Mouse (Mus musculus) G1E (cell line): ENCODE measurements around the gene Tmprss11a. TPM values are rescaled to one million over a fixed set of nuclear protein-coding genes. Genes with fewer than 3 reads are reported as not detected.

ENCODE experiments used
- ATAC-seq: 2 replicates; pipeline ENCODE4 v1.8.0; 2016; ENCODE audit warnings: mild to moderate bottlenecking; ENCODE audit not compliant: insufficient number of reproducible peaks, poor library complexity, low FRiP score, severe bottlenecking; ENCODE audit errors: extremely low read depth
- DNase-seq: peaks from one replicate; pipeline ENCODE4 v3.0.0; 2012; ENCODE audit warnings: low spot score
- H3K27me3 ChIP-seq: 2 replicates; pipeline ENCODE4 v1.6.1; 2012; ENCODE audit warnings: mild to moderate bottlenecking, low read length, inconsistent platforms; ENCODE audit not compliant: insufficient read depth
- H3K36me3 ChIP-seq: replicated peaks from 2 replicates; pipeline ENCODE3; 2012; ENCODE audit warnings: mild to moderate bottlenecking, inconsistent platforms
- H3K4me1 ChIP-seq: 2 replicates; pipeline ENCODE4 v1.6.1; 2012; ENCODE audit warnings: low read depth, low read length, inconsistent platforms, mixed read lengths; ENCODE audit not compliant: insufficient read depth
- H3K4me3 ChIP-seq: 2 replicates; pipeline ENCODE4 v1.5.1; 2012; ENCODE audit warnings: low read depth, mild to moderate bottlenecking, inconsistent platforms, low read length, moderate library complexity, mixed read lengths
- H3K9me3 ChIP-seq: replicated peaks from 2 replicates; pipeline ENCODE4 v1.6.1; 2012; ENCODE audit warnings: inconsistent platforms
- CTCF ChIP-seq: IDR thresholded peaks from 2 replicates; pipeline ENCODE4 v1.5.1; 2012; ENCODE audit warnings: low read depth, low read length, inconsistent platforms, mixed read lengths
- GATA1 ChIP-seq: IDR thresholded peaks from 2 replicates; pipeline ENCODE4 v1.6.1; 2012; ENCODE audit warnings: borderline replicate concordance, low read length, inconsistent platforms, mixed read lengths
- GATA2 ChIP-seq: IDR thresholded peaks from 2 replicates; pipeline ENCODE4 v1.6.1; 2012; ENCODE audit warnings: low read depth, low read length, inconsistent platforms, borderline replicate concordance
- POLR2AphosphoS5 ChIP-seq: IDR thresholded peaks from 2 replicates; pipeline ENCODE4 v1.6.1; 2012; ENCODE audit warnings: low read depth, low read length, inconsistent platforms; ENCODE audit not compliant: insufficient replicate concordance
- TAL1 ChIP-seq: conservative IDR thresholded peaks from 2 replicates; pipeline ENCODE4 v1.6.1; 2012; ENCODE audit warnings: low read depth, low read length, inconsistent platforms, mixed read lengths
- polyA plus RNA-seq: library from polyadenylated mRNA; stranded (reverse); fragments of >175 nt; gene quantifications from 2 replicates; pipeline ENCODE4 v1.2.3, GENCODE M21; 2012
- total RNA-seq, 2 experiments: library from RNA; stranded (forward) in 1 of 2; stranded (reverse) in 1 of 2; fragments of 200-1000 nt in 1 of 2; fragments of >200 nt in 1 of 2; fragmentation: Nextera tagmentation in 1 of 2; gene quantifications; 2 replicates each; pipeline ENCODE4 v1.2.3; 2014 to 2017

Tmprss11a gene
- total and polyA plus RNA-seq, 3 experiments: 0.05 TPM; not detected in 2

DNA sequence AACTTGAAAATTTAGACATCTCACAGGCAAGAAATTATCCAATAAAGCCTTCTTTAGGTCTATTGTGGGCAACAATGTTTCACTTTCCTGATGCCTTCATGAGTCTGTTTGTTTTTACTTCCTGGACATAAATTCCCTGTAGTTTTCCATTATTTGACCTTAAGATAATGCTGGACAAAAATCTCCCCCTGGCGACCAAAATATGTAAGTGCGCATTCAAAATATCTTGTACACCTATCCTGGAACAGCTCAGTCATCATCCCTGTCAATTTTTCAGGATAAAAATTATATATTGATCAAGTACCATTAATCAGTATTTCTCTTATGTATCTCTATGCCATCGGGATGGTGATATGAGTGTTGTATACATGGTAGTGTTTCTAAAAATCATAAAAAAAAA lies 58.0 kb downstream of the Tmprss11a start:
- DNase-seq: no peak
- Histone ChIP-seq H3K4me1 (no peaks in the 10 kb centered on the region), H3K9me3 (no peaks in the 10 kb centered on the region), H3K36me3 (no peaks in the 10 kb centered on the region), H3K4me3 (no peak overlapping the region), H3K27me3 (no peaks in the 10 kb centered on the region)
- ATAC-seq: no peak
- TF ChIP-seq GATA1 (no peak), CTCF (no peak), TAL1 (no peak), POLR2AphosphoS5 (no peak), GATA2 (no peak)

DNA sequence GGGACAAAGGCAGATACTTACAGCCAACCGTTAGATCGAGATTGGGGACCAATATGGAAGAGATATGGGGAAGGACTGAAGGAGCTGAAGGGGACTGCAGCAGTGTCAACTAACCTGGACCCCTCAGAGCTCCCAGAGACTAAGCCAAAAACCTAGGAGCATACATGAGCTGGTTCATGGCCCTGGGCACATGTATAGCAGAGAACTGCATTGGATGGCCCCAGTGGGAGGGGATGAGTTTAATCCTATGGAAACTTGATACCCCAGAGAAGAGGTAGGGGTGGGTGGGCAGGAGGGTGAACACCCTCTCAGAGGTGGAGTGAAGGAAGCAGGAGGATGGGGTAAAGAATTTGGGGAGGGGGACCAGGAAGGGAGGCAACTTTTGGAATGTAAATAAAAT lies 60.8 kb downstream of the Tmprss11a start:
- no peak for DNase-seq
- Histone ChIP-seq H3K36me3 (no peaks in the 10 kb centered on the region), H3K4me3 (no peak overlapping the region), H3K4me1 (no peaks in the 10 kb centered on the region), H3K27me3 (no peaks in the 10 kb centered on the region), H3K9me3 (no peaks in the 10 kb centered on the region)
- no peak for TF ChIP-seq CTCF
- no peak for TF ChIP-seq TAL1
- no peak for TF ChIP-seq GATA1
- TF ChIP-seq GATA2: no peak
- TF ChIP-seq POLR2AphosphoS5: no peak
- ATAC-seq: no peak

DNA sequence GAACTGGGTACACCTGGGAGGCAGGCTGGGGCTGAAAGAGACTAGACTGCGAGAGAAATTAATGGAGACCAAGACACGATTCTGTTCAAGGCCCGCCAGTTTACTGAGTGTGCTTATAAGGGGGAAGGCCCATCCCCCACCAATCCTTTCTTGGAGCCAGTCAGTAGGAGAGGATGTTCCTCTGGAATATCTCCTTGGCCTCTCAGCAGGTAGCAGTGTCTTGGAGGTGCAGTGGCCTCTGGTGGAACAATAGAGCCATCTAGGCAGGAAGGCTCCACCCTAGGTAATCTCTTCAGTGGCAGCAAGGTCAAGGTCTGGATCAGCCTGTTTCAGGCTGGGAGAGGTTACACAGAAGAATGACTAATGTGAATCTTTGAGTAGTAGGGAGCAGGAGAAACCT lies 61.6 kb downstream of the Tmprss11a start:
- H3K4me1 ChIP-seq: no peaks in the 10 kb centered on the region
- no peaks in the 10 kb centered on the region for H3K36me3 ChIP-seq
- H3K9me3 ChIP-seq: no peaks in the 10 kb centered on the region
- DNase-seq: no peak
- H3K27me3 ChIP-seq: no peaks in the 10 kb centered on the region
- no peak for ATAC-seq
- TF ChIP-seq GATA1 (no peak), GATA2 (no peak), POLR2AphosphoS5 (no peak), TAL1 (no peak), CTCF (no peak)
- no peak overlapping the region for H3K4me3 ChIP-seq

DNA sequence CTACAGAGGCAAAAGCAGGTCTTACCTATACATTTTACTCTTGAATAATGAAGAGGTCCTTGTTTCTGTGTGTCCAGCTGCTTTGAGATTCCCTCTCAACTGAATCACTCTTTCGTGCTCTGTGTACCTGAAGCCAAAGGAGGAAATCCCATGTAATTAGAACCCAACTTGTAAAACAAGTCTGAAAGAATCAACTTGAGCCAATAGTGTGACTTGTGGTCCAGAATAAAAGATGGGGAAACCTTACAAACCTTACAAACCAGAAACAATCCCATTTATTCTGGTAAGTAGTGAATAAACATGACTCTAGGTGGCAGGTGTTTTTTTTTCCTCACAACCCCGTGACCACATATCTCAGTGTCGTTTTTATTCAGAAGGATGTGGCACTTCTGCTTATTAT lies 95.5 kb downstream of the Tmprss11a start, which contains the start of gene Tmprss11d:
Gene Tmprss11d, minus strand, starts transcription at position 101 of the 400 bp plus-strand sequence.
- ATAC-seq: no peak
- Histone ChIP-seq H3K9me3 (no peaks in the 10 kb centered on the region), H3K4me3 (no peak within 1 kb of the TSS), H3K36me3 (no peaks in the 10 kb centered on the region), H3K27me3 (no peaks in the 10 kb centered on the region), H3K4me1 (no peaks in the 10 kb centered on the region)
- DNase-seq: no peak
- TF ChIP-seq GATA1: no peak
- no peak for TF ChIP-seq POLR2AphosphoS5
- TF ChIP-seq CTCF: no peak
- TF ChIP-seq TAL1: no peak

Other genes starting within 250 kb of the Tmprss11a start
- gene Tmprss11c, start 179.7 kb downstream of the Tmprss11a start, total RNA-seq (2014; fragmentation: Nextera tagmentation): not detected in 2 replicates
- not detected in 2 replicates for gene Tmprss11c, start 179.7 kb downstream of the Tmprss11a start, total RNA-seq (2017)
- gene Tmprss11c, start 179.7 kb downstream of the Tmprss11a start, polyA plus RNA-seq: not detected in 2 replicates
- gene Tmprss11d, start 95.6 kb downstream of the Tmprss11a start, total RNA-seq (2014; fragmentation: Nextera tagmentation): not detected in 2 replicates
- gene Tmprss11d, start 95.6 kb downstream of the Tmprss11a start, total RNA-seq (2017): 0.11 TPM in 1 of 2 replicates, not detected in the other
- not detected in 2 replicates for gene Tmprss11d, start 95.6 kb downstream of the Tmprss11a start, polyA plus RNA-seq
- not detected in 2 replicates for gene Tmprss11g, start 49.6 kb upstream of the Tmprss11a start, total RNA-seq (2014; fragmentation: Nextera tagmentation)
- gene Tmprss11g, start 49.6 kb upstream of the Tmprss11a start, total RNA-seq (2017): 0.16 and 0.17 TPM in 2 replicates
- gene Tmprss11g, start 49.6 kb upstream of the Tmprss11a start, polyA plus RNA-seq: not detected in 2 replicates
- gene Tmprss11f, start 163.4 kb upstream of the Tmprss11a start, total RNA-seq (2014; fragmentation: Nextera tagmentation): not detected in 2 replicates
- 0.06 and 0.27 TPM in 2 replicates for gene Tmprss11f, start 163.4 kb upstream of the Tmprss11a start, total RNA-seq (2017)
- gene Tmprss11f, start 163.4 kb upstream of the Tmprss11a start, polyA plus RNA-seq: not detected in 2 replicates
- not detected in 2 replicates for gene Tmprss11b, start 207.4 kb upstream of the Tmprss11a start, total RNA-seq (2014; fragmentation: Nextera tagmentation)
- 0.06 and 0.22 TPM in 2 replicates for gene Tmprss11b, start 207.4 kb upstream of the Tmprss11a start, total RNA-seq (2017)
- not detected in 2 replicates for gene Tmprss11b, start 207.4 kb upstream of the Tmprss11a start, polyA plus RNA-seq